Mouse (Mus musculus) thymus, postnatal 25 days (tissue): ENCODE measurements around the gene Gdpgp1.

ENCODE experiments used
- DNase-seq: peaks from one replicate; pipeline ENCODE4 v3.0.0; 2022

The Gdpgp1 gene

GRCm38 (mm10) chr7:80230196-80230595 is 2.5 kb upstream of the Gdpgp1 start:
- no peak for DNase-seq

- no peak for DNase-seq
These were observed 635 bp upstream of the Gdpgp1 start for GRCm38 (mm10) chr7:80231971-80232488.

- DNase-seq, result peak; percentile 18
These were observed 1.1 kb downstream of the Gdpgp1 start for GRCm38 (mm10) chr7:80233799-80234198.

- DNase-seq, result no peak
These were observed 5.9 kb downstream of the Gdpgp1 start for GRCm38 (mm10) chr7:80238542-80238941.

GRCm38 (mm10) chr7:80241661-80242060 is 9.0 kb downstream of the Gdpgp1 start:
- no peak for DNase-seq

- DNase-seq, result no peak
These were observed 12.2 kb downstream of the Gdpgp1 start for GRCm38 (mm10) chr7:80244851-80245250.

- peak; percentile 96 for DNase-seq
These were observed 13.6 kb downstream of the Gdpgp1 start, which contains the start of gene Ttll13 for GRCm38 (mm10) chr7:80246148-80246721. Ttll13 (plus strand) TSS chr7:80246376.

- peak; percentile 40 for DNase-seq
These were observed 14.2 kb downstream of the Gdpgp1 start for GRCm38 (mm10) chr7:80246859-80247258.

- DNase-seq, result no peak
These were observed 19.8 kb downstream of the Gdpgp1 start for GRCm38 (mm10) chr7:80252437-80252836.

- no peak for DNase-seq
These were observed 20.2 kb downstream of the Gdpgp1 start for GRCm38 (mm10) chr7:80252886-80253285.

GRCm38 (mm10) chr7:80255981-80256380 is 23.3 kb downstream of the Gdpgp1 start:
- DNase-seq, result no peak

GRCm38 (mm10) chr7:80257706-80258105 is 25.0 kb downstream of the Gdpgp1 start:
- no peak for DNase-seq

GRCm38 (mm10) chr7:80260625-80261371 is 28.1 kb downstream of the Gdpgp1 start, which contains the start of gene Ngrn:
Ngrn (plus strand) TSS chr7:80261215.
- DNase-seq, result peak; percentile 84

GRCm38 (mm10) chr7:80261372-80261990 is 28.8 kb downstream of the Gdpgp1 start:
- no peak for DNase-seq

- no peak for DNase-seq
These were observed 31.9 kb downstream of the Gdpgp1 start for GRCm38 (mm10) chr7:80264606-80265005.

GRCm38 (mm10) chr7:80267764-80268163 is 35.1 kb downstream of the Gdpgp1 start:
- DNase-seq, result no peak

- peak; percentile 96 for DNase-seq
These were observed 36.5 kb downstream of the Gdpgp1 start, which contains the start of gene Vps33b for GRCm38 (mm10) chr7:80268897-80269750. Vps33b (plus strand) TSS chr7:80269649.

GRCm38 (mm10) chr7:80269751-80270255 is 37.1 kb downstream of the Gdpgp1 start:
- DNase-seq, result no peak

- no peak for DNase-seq
These were observed 40.8 kb downstream of the Gdpgp1 start for GRCm38 (mm10) chr7:80273456-80273855.

- no peak for DNase-seq
These were observed 43.7 kb downstream of the Gdpgp1 start for GRCm38 (mm10) chr7:80276374-80276773.

GRCm38 (mm10) chr7:80280032-80280431 is 47.4 kb downstream of the Gdpgp1 start:
- no peak for DNase-seq

GRCm38 (mm10) chr7:80280998-80281397 is 48.3 kb downstream of the Gdpgp1 start:
- no peak for DNase-seq
